Mouse (Mus musculus) cerebellum, adult 8-10 months (tissue): ENCODE results near the gene N4bp2l1.

ENCODE experiments used
- DNase-seq: peaks from one replicate; pipeline ENCODE4 v3.0.0; 2022

The N4bp2l1 gene

GRCm38 (mm10) chr5:150598202-150599119 is 1.5 kb upstream of the N4bp2l1 start:
- DNase-seq, result no peak

DNA sequence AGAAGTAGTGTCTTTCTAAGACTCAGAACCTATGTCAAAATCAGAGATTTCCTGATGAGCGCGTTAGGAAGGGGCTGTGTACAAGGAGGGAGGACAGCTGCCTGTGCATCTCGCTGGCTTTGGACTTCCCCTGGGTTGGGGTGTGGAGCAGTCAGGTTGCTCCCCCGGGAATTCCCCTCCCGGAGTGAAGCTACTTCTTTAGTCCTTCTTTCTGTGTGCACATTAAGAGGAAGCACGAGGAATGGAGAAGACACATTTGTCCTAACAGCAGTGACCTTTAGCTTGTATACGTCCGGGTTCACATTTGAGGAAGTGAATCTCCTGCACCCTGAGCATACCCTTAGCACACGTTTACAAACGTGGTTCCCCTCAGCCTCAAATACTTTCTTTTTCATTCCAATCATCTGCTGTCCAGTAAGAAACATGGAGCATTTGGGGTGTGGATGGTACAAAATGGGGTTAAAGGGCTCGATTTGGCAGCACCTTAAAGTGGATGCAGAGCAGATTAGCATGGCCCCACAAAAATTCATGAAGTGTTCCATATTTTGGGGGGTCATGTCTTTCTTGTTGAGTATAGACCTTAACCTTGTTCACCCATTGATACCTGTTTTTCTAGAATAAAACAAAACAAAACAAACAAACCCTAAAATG is 1.5 kb downstream of the N4bp2l1 start:
- no peak for DNase-seq

DNA sequence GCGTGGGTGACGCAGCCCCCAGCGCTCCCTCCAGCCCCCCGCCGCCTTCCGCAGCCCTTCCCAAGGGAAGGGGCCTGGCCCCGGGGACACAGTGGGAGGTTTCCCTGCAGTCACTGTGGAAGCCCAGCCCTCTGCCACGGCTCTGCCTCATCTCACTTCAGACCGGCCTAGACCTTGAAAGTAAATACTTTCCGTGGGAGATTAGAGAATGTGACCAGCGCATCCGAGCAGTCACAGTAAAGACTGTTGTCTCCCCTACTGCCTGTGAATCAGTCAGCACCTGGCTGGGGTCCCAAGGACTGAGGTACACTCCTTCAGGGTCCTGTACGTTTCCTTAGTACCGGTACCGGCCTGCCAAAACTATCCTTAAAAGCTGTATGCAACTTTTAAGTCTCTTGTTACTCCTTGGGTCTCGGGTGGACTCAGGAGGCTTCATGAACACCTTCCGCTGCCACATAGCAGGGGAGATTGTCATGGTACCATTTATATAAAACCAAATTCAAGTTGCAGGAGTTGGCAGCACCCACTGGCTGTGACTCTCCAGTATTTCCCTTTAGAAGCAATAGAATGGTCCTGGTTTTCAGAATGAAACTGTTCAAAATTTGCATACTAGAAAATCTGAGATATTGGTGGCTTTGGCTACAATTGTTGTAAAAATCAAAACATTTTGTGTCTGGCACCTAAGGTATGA is 2.2 kb downstream of the N4bp2l1 start:
- no peak for DNase-seq

DNA sequence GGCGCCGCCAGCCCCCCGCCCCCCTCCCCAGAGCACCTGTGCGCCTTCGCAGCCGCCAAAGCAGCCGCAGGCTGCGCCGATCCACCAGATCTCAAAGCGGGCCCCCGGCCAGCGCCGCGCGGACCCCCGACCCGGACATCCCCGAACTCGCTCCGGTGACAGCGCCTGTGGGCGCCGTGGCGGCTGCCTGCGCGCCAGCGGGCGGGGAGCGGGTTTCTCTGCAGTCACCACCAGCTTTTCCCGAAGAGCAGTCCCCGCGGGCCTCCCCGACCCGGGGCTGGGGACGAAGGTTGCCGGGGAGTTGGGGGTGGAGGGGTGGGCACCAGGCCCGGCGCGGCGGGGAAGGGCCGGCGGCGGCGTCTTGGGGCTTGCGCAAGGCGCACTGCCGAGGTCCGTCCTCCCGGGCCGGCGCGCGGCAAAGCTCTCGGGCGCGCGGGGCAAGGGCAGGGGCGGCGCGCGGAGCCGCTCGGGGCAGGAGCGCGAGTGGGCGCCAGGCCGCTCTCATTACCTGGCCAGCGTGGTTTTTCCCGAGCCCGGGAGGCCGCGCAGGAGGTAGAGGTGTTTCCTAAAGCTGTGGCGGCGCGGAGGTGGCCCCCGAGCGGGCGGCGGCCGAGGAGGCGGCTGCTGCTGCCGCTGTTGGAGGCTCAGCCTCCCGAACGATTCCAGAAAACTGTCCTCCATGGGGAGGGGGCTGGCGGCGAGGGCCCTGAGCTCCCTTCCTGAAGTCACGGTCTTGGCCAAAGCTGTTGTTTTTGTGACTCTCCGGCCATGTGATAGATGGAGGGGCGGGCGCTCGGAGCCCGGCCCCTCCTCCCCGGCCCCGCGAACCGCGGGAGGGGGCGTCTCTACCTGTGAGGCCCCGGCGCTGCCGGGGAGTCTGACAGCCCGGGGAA is 3.0 kb downstream of the N4bp2l1 start:
- peak; percentile 61 for DNase-seq

GRCm38 (mm10) chr5:150592904-150593755 is 3.9 kb downstream of the N4bp2l1 start:
- peak; percentile 48 for DNase-seq

DNA sequence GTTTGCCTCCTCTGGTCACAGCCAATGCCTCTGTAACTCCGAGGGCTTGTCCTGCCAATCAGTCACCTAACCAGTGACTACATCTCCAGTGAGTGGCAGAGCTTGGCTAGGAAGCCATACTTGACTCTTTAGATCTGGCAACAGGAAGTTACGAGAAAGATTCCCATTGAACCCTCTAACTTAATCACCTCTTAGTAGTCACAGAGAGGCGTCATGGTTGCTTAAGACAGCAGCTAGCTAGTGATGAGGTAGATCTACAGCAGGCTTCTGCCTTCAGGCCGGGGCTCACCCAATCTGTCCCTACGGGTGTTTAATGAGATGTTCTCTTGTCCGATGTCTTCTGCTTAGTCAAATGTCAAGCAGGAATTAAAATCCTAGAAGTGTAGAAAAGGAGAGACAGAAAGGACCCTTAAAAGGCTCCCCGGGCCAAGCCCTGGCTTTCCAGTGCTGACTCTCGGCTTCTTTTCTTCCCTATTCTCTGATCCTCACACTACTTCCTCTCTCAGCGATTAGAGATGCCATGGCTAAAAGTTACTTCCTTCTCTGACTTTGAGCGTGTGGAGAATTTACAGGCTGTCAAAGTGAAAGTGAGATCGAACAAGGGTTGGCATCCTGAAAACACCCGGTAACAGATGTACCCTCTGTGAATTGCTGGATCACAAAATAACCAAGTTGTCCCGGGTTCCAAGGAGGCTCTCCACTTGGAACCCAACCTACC is 4.6 kb downstream of the N4bp2l1 start:
- DNase-seq, result no peak

DNA sequence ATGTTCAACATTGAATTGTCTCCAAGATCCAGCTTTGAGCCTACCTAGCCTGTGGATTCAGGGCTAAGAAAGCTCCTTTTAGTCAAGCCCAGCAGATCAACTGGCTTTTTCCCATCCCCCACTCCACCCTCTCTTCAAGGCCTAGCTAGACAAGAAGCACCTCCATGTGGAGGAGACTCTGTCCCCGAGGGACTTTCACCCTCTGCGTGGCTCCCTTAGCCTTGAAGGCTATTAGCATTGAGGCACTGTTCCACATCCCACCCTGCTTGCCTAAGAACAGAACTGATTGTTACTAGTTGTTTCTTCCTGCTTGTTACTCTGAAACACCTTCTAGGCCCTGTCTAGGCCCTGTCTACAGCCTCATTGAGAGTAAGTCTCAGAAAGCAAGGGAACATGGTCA is 7.0 kb downstream of the N4bp2l1 start:
- no peak for DNase-seq

- DNase-seq, result no peak
Measured at GRCm38 (mm10) chr5:150584337-150584729, 12.7 kb downstream of the N4bp2l1 start.

DNA sequence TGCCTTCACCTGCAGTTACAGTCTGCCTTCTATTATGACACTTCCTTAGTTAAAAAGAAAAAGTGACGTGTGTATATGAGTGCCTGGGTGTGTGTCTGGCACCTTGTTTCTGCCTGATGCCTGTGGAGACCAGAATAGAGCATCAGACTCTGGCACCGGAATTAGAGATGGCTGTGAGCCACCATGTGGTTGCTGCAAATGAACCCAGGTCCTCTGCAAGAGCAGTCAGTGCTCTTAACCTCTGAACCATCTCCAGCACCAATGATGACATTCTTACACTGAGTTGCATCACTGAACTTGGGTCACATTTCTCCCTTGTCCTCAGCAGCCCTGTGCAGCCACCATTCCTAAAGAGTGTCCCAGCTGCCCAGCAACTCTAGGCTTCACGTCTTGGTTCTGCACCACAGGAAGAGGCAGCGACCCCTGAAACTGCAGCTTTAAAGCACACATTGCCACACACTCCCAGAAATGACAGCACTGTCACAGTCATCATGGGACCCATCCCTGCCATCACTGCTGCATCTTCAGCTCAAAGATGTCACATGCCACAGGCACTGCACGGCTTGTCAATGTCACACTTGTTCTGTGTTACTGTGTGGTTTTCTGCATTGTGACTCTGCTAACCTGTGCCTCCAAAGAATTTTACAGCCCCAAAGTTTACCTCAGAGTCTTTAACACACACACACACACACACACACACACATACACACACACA is 13.2 kb downstream of the N4bp2l1 start:
- no peak for DNase-seq

DNA sequence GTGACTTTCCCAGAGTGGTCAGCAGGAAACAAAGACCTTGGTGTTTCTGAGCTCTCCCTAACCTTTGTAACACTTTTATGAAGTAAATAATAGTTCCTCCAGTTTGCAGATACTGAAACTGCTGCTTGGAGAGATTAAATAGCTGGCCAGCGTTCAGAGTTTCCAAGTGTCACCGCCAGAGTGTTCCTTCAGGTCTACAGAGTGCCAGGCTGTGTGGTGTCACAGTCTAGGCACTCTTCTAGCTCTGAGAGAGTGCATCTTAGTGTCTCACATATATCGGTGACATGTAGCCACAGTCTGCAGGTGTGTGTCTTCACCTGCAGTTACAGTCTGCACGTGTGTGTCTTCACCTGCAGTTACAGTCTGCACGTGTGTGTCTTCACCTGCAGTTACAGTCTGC is 13.8 kb downstream of the N4bp2l1 start:
- DNase-seq, result no peak

GRCm38 (mm10) chr5:150581180-150581579 is 15.8 kb downstream of the N4bp2l1 start:
- DNase-seq, result no peak

GRCm38 (mm10) chr5:150578613-150579171 is 18.3 kb downstream of the N4bp2l1 start:
- no peak for DNase-seq

DNA sequence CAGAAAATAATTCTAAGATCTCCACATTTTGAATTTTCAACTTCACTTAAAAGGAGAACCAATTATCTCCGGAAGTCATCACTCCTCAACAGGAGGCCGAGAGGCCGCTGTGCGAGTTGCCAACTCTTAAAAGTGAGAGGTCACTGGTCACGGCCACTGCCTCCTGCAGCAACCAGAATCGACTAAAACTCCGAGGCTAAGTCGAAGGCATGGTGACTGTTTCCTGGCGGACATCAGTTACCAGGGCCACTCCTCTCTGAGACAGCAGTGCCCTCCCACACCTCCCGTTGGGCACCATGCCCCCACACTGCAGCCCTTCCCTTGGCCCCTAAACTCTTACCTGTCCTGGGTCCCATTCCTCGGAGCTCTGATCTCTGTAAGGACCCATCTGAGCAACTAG is 20.2 kb downstream of the N4bp2l1 start:
- no peak for DNase-seq

DNA sequence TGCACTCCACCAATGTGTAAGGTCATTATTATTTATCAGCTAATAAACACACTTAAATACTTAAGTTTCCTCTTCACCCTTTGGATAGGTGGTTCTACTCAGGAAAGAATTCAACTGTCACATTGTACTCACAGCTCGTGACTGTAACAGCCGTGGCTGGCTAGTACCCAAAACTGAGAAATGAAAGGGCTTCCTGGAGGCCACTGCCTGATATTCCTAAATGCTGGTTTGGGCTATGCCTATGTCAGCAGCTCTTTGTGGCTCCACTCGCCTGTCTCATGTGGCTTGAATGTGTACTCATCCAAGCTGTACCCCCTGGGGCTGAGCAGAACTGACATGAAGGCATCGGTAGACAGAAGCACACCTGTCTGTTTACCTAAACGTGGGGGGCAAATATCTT is 22.1 kb downstream of the N4bp2l1 start:
- DNase-seq, result no peak

GRCm38 (mm10) chr5:150574403-150574802 is 22.6 kb downstream of the N4bp2l1 start:
- no peak for DNase-seq

DNA sequence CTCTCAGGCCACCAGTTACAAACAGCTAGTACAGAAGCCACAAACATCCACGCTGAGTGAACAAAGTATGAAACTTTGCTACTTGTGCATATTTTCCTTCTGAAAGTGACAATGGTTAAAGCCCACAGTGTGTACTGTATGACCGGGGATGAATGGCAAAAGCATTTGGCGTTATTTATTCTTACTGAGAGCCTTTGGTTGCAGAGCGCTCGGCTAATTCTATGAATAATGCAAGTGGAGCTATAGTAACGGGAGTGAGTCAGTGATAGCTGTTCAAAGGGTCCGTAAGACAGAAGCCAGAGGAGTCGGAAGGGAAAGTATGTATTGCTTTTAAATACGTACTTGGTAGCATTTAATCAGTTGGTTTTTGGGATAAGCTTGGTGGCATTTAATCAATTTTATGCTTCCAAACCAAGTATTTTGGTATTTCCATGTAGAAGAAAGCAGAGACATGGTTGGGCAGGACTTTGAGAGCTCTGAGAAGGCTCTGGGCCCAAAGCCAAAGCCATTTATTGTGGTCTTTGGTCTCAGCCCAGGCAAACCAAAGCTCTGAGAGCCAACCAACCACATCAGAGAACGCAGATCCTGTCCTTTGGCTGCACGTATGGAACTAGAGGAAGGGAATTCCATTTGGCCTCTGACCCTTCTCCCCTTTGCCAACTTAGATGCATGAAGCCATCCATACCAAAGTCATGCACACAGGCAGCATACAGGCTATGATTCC is 26.3 kb downstream of the N4bp2l1 start:
- no peak for DNase-seq

DNA sequence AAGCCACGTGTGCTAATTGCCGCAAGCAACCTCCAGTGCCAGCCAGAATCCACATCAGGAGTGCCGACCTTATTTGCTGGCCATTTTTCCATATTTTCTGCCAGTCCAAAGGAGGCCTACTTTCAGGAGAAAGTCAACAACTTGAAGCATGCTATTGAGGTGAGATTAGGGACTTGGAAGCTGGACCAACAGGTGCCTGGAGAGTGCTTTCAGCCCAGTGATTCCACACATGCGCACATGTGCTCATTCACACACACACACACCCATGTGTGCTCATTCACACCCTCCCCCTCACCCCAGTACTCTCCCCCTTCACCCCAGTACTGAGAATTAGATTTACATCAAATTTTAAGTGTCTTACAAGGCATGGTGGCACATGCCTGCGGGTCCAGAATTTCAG is 30.0 kb downstream of the N4bp2l1 start:
- no peak for DNase-seq

- DNase-seq, result no peak
Measured at GRCm38 (mm10) chr5:150566226-150566625, 30.8 kb downstream of the N4bp2l1 start.

- no peak for DNase-seq
Measured at GRCm38 (mm10) chr5:150564426-150564825, 32.6 kb downstream of the N4bp2l1 start.
